Mouse (Mus musculus): ENCODE data around the gene Car9.

GRCm38 (mm10) chr4:43465935-43466334 is 40.8 kb upstream of the Car9 start:
- TF ChIP-seq CTCF (IDR thresholded peaks at IDR 0.05; ENCODE audit: low read depth, low read length) (no peak), POLR2A (IDR thresholded peaks at IDR 0.05; ENCODE audit: extremely low read depth, insufficient read depth, low read length) (no peak)
